Mouse (Mus musculus): Measurements from ENCODE around the gene Slc39a1. TPM values are rescaled to one million over a fixed set of nuclear protein-coding genes. Genes with fewer than 3 reads are reported as not detected.
A peak's percentile ranks its signal among the peaks of the same experiment; 100 is the strongest.

Slc39a1 gene
- polyA plus RNA-seq, 1 experiment from 2014 or later = 108 TPM

GRCm38 (mm10) chr3:90292345-90293275 lies 44.6 kb downstream of the Slc39a1 start, which contains the start of gene Gatad2b:
Gatad2b (plus strand) TSS chr3:90293178.
- Histone ChIP-seq H3K4me2 (replicated peaks; ENCODE audit: low read depth, low read length) (peak within 1 kb of the TSS; percentile 78), H3K4me1 (ENCODE audit: insufficient read depth, low read length) (peaks cover 21% of the 10 kb centered on the region), H3K9me3 (ENCODE audit: low read length) (no peaks in the 10 kb centered on the region), H3K9ac (replicated peaks; ENCODE audit: low read length) (peak within 1 kb of the TSS; percentile 92), H3K4me3 (ENCODE audit: low read length) (peak within 1 kb of the TSS; percentile 95), H3K36me3 (ENCODE audit: insufficient read depth, low read length) (no peaks in the 10 kb centered on the region), H3K27ac (ENCODE audit: low read length) (peak within 1 kb of the TSS; percentile 98), H3K27me3 (ENCODE audit: insufficient read depth, low read length) (no peaks in the 10 kb centered on the region)
- WGBS = under 1% methylated on average over 44 of the region's 47 CpGs
- ATAC-seq (ENCODE audit: low FRiP score, low TSS enrichment) = peak; percentile 99

- 1% methylated on average over 19 of the region's 68 CpGs for WGBS
- H3K9ac ChIP-seq (replicated peaks; ENCODE audit: low read length) = peak overlapping the region; percentile 92
- peak overlapping the region; percentile 66 for H3K4me2 ChIP-seq (replicated peaks; ENCODE audit: low read depth, low read length)
- H3K9me3 ChIP-seq (ENCODE audit: low read length) = no peaks in the 10 kb centered on the region
- peak overlapping the region; percentile 96 for H3K27ac ChIP-seq (ENCODE audit: low read length)
- H3K36me3 ChIP-seq (ENCODE audit: insufficient read depth, low read length) = no peaks in the 10 kb centered on the region
- H3K27me3 ChIP-seq (ENCODE audit: insufficient read depth, low read length) = no peaks in the 10 kb centered on the region
- peak; percentile 1; the same call in 1 of the 2 replicates for ATAC-seq (ENCODE audit: low FRiP score, low TSS enrichment)
- H3K4me1 ChIP-seq (ENCODE audit: insufficient read depth, low read length) = peaks cover 21% of the 10 kb centered on the region
- peak overlapping the region; percentile 95 for H3K4me3 ChIP-seq (ENCODE audit: low read length)
Measured at GRCm38 (mm10) chr3:90293352-90294063, 45.5 kb downstream of the Slc39a1 start.

GRCm38 (mm10) chr3:90294064-90294440 lies 46.1 kb downstream of the Slc39a1 start:
- Histone ChIP-seq H3K4me1 (ENCODE audit: insufficient read depth, low read length) (peaks cover 21% of the 10 kb centered on the region), H3K9me3 (ENCODE audit: low read length) (no peaks in the 10 kb centered on the region), H3K4me3 (ENCODE audit: low read length) (peak overlapping the region; percentile 95), H3K27ac (ENCODE audit: low read length) (peak overlapping the region; percentile 96), H3K27me3 (ENCODE audit: insufficient read depth, low read length) (no peaks in the 10 kb centered on the region), H3K4me2 (replicated peaks; ENCODE audit: low read depth, low read length) (peak overlapping the region; percentile 66), H3K9ac (replicated peaks; ENCODE audit: low read length) (peak overlapping the region; percentile 92), H3K36me3 (ENCODE audit: insufficient read depth, low read length) (no peaks in the 10 kb centered on the region)
- ATAC-seq (ENCODE audit: low FRiP score, low TSS enrichment) = no peak
- WGBS = 3% methylated on average over 11 of the region's 11 CpGs

- H3K27ac ChIP-seq (ENCODE audit: low read length) = no peak overlapping the region
- peak overlapping the region; percentile 66 for H3K4me2 ChIP-seq (replicated peaks; ENCODE audit: low read depth, low read length)
- peak overlapping the region; percentile 95 for H3K4me3 ChIP-seq (ENCODE audit: low read length)
- H3K36me3 ChIP-seq (ENCODE audit: insufficient read depth, low read length) = no peaks in the 10 kb centered on the region
- no peaks in the 10 kb centered on the region for H3K9me3 ChIP-seq (ENCODE audit: low read length)
- WGBS = 67% methylated on average over 2 of the region's 2 CpGs
- peak overlapping the region; percentile 92 for H3K9ac ChIP-seq (replicated peaks; ENCODE audit: low read length)
- no peaks in the 10 kb centered on the region for H3K27me3 ChIP-seq (ENCODE audit: insufficient read depth, low read length)
- H3K4me1 ChIP-seq (ENCODE audit: insufficient read depth, low read length) = peaks cover 21% of the 10 kb centered on the region
- ATAC-seq (ENCODE audit: low FRiP score, low TSS enrichment) = no peak
Measured at GRCm38 (mm10) chr3:90294651-90295050, 46.7 kb downstream of the Slc39a1 start.

Small RNA genes within 50 kb of the gene (microRNA-seq; reads per million reads assigned to microRNA genes)
- gene Mir7012 = not detected

Other genes starting within 250 kb of the Slc39a1 start
- 175 and 189 TPM in 2 replicates for gene Hax1, start 249.4 kb upstream of the Slc39a1 start, polyA plus RNA-seq (2015; fragmentation: Nextera tagmentation; extraction: Ambion mirVana)
- gene 4933434E20Rik, start 196.5 kb upstream of the Slc39a1 start, polyA plus RNA-seq (2015; fragmentation: Nextera tagmentation; extraction: Ambion mirVana) = 184 and 187 TPM in 2 replicates
- gene Ubap2l, start 195.5 kb upstream of the Slc39a1 start, polyA plus RNA-seq (2015; fragmentation: Nextera tagmentation; extraction: Ambion mirVana) = 152 and 198 TPM in 2 replicates
- 543 and 583 TPM in 2 replicates for gene Tpm3, start 175.5 kb upstream of the Slc39a1 start, polyA plus RNA-seq (2015; fragmentation: Nextera tagmentation; extraction: Ambion mirVana)
- 0.36 and 0.60 TPM in 2 replicates for gene Nup210l, start 144.0 kb upstream of the Slc39a1 start, polyA plus RNA-seq (2015; fragmentation: Nextera tagmentation; extraction: Ambion mirVana)
- gene Rps27, start 34.5 kb upstream of the Slc39a1 start, polyA plus RNA-seq (2015; fragmentation: Nextera tagmentation; extraction: Ambion mirVana) = 1,193 and 1,390 TPM in 2 replicates
- 37.2 and 42.6 TPM in 2 replicates for gene Rab13, start 34.5 kb upstream of the Slc39a1 start, polyA plus RNA-seq (2015; fragmentation: Nextera tagmentation; extraction: Ambion mirVana)
- gene Jtb, start 16.6 kb upstream of the Slc39a1 start, polyA plus RNA-seq (2015; fragmentation: Nextera tagmentation; extraction: Ambion mirVana) = 103 and 105 TPM in 2 replicates
- 6.5 and 6.8 TPM in 2 replicates for gene Creb3l4, start 4.7 kb upstream of the Slc39a1 start, polyA plus RNA-seq (2015; fragmentation: Nextera tagmentation; extraction: Ambion mirVana)
- 24.8 and 33.7 TPM in 2 replicates for gene Crtc2, start 6.0 kb downstream of the Slc39a1 start, polyA plus RNA-seq (2015; fragmentation: Nextera tagmentation; extraction: Ambion mirVana)
- 3.7 and 4.7 TPM in 2 replicates for gene Dennd4b, start 17.0 kb downstream of the Slc39a1 start, polyA plus RNA-seq (2015; fragmentation: Nextera tagmentation; extraction: Ambion mirVana)
- gene Gatad2b, start 45.0 kb downstream of the Slc39a1 start, polyA plus RNA-seq (2015; fragmentation: Nextera tagmentation; extraction: Ambion mirVana) = 11.3 and 15.4 TPM in 2 replicates
- 15.7 and 18.3 TPM in 2 replicates for gene Slc27a3, start 141.8 kb downstream of the Slc39a1 start, polyA plus RNA-seq (2015; fragmentation: Nextera tagmentation; extraction: Ambion mirVana)
- 32.7 and 33.3 TPM in 2 replicates for gene Ints3, start 185.4 kb downstream of the Slc39a1 start, polyA plus RNA-seq (2015; fragmentation: Nextera tagmentation; extraction: Ambion mirVana)
- gene Npr1, start 217.7 kb downstream of the Slc39a1 start, polyA plus RNA-seq (2015; fragmentation: Nextera tagmentation; extraction: Ambion mirVana) = 20.0 and 20.5 TPM in 2 replicates
- 219 and 223 TPM in 2 replicates for gene Ilf2, start 228.0 kb downstream of the Slc39a1 start, polyA plus RNA-seq (2015; fragmentation: Nextera tagmentation; extraction: Ambion mirVana)
- gene Snapin, start 242.9 kb downstream of the Slc39a1 start, polyA plus RNA-seq (2015; fragmentation: Nextera tagmentation; extraction: Ambion mirVana) = 73.9 and 80.1 TPM in 2 replicates